Mouse (Mus musculus) CD4-positive naive resting alpha-beta T cell, adult 57 days (primary cell): ENCODE measurements around the gene Osbpl10. TPM values are rescaled to one million over a fixed set of nuclear protein-coding genes. Genes with fewer than 3 reads are reported as not detected.

Experiments
- total RNA-seq: library from RNA; stranded (reverse); gene quantifications from one replicate; pipeline ENCODE4 v1.2.4, GENCODE M21; 2023

Gene Osbpl10
- not detected for total RNA-seq

DNA sequence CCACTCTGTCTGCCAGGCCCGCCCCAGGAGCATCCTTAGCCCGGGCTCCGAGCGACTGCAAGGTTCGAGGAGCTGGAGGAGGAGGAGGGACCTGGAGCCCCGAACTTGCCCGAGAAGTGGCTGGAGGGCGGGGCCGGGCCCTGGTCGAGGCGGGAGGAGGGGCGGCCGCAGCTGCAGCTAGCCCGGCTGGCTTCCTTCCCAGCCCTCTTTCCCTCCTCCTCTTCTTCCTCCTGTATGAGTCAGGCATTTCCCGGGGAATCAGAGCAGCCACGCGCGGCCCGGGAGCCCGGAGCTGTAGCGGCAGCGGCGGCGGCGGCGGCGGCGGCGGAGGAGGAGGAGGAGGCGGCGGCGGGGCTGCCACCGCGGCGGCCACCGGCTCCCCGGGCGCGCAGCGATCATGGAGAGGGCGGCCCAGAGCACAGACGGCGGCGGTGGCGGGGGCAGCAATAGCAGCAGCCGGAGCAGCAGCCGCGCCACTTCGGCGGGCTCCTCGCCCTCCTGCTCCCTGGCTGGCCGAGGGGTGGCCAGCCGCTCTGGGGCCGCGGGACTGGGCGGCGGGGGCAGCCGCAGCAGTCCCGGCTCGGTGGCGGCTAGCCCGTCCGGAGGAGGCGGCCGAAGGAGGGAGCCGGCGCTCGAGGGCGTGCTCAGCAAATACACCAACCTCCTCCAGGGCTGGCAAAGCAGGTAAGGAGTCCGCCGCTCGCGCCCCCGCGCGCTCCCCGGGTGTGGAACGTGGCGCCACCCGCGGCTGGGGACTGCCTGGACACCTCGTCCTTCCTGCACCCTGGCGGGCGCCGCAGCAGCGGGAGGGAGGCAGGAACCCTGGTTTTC, at the start of gene Osbpl10:
Gene Osbpl10, plus strand, starts transcription at position 289 of the 831 bp plus-strand sequence.

DNA sequence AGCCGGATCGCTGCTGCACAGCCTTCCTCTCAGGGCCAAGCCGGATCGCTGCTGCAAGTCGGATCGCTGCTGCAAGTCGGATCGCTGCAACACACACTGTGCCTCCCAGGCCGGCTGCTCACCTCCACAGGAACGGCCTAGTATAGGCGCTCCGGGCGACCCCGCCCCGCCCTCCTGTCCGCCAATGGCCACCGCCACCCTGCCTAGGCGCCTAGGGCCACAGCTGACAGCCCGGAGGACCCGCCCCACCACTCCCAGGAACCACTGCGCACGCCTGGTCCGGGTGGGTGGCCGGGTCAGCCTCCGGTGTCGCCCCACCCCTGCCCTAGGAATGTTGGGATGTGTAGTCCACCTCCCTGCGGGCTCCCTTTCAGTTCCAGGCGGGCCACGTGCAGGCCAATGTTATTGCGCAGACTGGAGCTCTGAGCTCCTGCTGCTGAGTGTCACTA, 44.6 kb upstream of the Osbpl10 start, which contains the start of gene Gpd1l:
Gene Gpd1l, minus strand, starts transcription at position 265 of the 449 bp plus-strand sequence.

GRCm38 (mm10) chr9:114982689-114983360, 4.5 kb downstream of the Osbpl10 start, which contains the start of gene Rps27rt:
Rps27rt (minus strand) TSS chr9:114982739.

Other genes with a start within 250 kb of the Osbpl10 start
- 105 TPM for gene Cmtm6, start 247.5 kb upstream of the Osbpl10 start, total RNA-seq
- 65.7 TPM for gene Cmtm7, start 196.7 kb upstream of the Osbpl10 start, total RNA-seq
- not detected for gene Cmtm8, start 134.4 kb upstream of the Osbpl10 start, total RNA-seq
- gene Gpd1l, start 44.6 kb upstream of the Osbpl10 start, total RNA-seq: 41.7 TPM
- 182 TPM for gene Rps27rt, start 4.2 kb downstream of the Osbpl10 start, total RNA-seq